Mouse (Mus musculus) v-Abl transformed pro-B cells (cell line): ENCODE data around the gene Mrpl33.

Experiments used
- in situ Hi-C, 2 experiments: fragments of 400-800 bp; cut with MboI; formaldehyde crosslinking; loops; one replicate each; pipeline ENCODE4 v1.15.1; 2025; ENCODE audit not compliant: unreplicated experiment in 2 of 2

The Mrpl33 gene

GRCm38 (mm10) chr5:31589711-31590319, 6.9 kb upstream of the Mrpl33 start:
- in situ Hi-C loops = loop anchor here (10.0 to 25.0 kb wide), 3 partner anchors 555 to 1072 kb away; no protein-coding TSS in a partner anchor

DNA sequence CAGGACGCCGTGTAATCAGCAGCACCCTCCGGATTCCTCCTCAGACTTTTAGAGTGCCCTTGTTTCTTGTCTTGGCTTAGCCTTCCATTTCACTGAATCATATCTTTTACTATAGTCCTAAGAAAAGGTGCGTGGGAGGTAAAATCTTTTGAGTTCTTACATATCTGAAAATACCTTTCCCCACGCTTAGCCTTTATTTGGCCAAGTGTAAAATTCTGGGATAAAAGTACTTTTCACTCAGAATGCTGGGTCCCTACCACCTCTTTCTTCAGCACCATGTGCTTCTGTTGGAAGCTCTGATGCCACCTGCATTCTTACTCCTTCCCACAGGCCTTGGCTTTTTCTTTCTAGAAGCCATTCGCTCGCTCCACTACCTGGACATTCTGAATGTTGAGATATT, 5.6 kb upstream of the Mrpl33 start:
- in situ Hi-C loops = loop anchor here (10.0 to 25.0 kb wide), 3 partner anchors 554 to 1071 kb away; no protein-coding TSS in a partner anchor

GRCm38 (mm10) chr5:31595868-31596267, 867 bp upstream of the Mrpl33 start:
- in situ Hi-C loops = loop anchor here (5.0 to 25.0 kb wide), 4 partner anchors 549 to 1066 kb away; no protein-coding TSS in a partner anchor

GRCm38 (mm10) chr5:31597430-31597944, 752 bp downstream of the Mrpl33 start:
- in situ Hi-C loops = loop anchor here (5.0 to 25.0 kb wide), 4 partner anchors 547 to 1065 kb away; no protein-coding TSS in a partner anchor

- in situ Hi-C loops = loop anchor here (5.0 to 25.0 kb wide), 4 partner anchors 547 to 1064 kb away; no protein-coding TSS in a partner anchor
These were observed 1.4 kb downstream of the Mrpl33 start for GRCm38 (mm10) chr5:31598121-31598520.

- in situ Hi-C loops = loop anchor here (5.0 to 25.0 kb wide), 4 partner anchors 546 to 1064 kb away; no protein-coding TSS in a partner anchor
These were observed 1.8 kb downstream of the Mrpl33 start for GRCm38 (mm10) chr5:31598579-31598978.

DNA sequence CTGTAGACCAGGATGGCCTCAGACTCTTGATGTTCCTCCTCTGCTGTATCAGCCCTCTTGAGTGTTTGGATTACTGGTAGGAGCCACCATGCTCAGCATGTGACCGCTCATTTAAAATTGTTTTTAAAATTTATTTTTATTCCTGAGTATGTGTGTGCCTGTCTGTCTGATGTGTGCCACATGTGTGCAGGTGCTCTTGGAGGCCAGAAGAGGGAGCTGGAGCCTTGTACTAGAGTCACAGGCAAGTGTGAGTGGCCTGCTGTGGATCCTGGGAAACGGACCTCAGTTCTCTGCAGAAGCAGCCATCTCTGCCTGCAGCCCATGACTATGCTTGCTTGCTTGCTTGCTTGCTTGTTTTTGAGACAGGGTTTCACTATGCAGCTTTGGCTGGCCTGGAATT, 2.4 kb downstream of the Mrpl33 start:
- in situ Hi-C loops = loop anchor here (5.0 to 25.0 kb wide), 4 partner anchors 546 to 1063 kb away; no protein-coding TSS in a partner anchor

DNA sequence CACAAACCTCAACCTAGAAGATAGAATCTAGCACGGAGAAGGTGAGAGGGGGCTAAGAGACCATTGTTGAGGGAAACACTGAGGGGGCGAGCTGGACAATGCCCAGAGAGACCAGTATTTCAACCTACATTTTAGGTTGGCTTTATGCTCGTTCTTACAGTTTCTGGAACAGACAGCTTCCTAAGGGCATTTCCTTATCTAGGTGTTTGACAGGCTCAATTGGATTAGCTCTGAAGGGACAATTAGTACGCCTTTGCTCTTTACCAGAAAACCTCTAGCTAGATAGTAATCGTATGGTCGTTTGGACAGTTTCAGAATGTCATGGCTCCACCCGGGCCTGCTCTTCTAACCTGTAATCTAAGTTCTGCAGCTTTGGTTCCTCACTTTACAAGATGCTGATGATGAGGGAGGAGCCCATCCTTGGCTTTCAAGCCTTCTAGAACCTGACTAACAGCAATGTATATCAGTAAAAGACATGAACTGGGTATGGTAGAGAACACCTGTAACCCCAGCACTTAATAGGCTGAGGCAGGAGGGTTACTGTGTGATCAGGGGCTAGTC, 4.5 kb downstream of the Mrpl33 start:
- in situ Hi-C loops = no loop called here

DNA sequence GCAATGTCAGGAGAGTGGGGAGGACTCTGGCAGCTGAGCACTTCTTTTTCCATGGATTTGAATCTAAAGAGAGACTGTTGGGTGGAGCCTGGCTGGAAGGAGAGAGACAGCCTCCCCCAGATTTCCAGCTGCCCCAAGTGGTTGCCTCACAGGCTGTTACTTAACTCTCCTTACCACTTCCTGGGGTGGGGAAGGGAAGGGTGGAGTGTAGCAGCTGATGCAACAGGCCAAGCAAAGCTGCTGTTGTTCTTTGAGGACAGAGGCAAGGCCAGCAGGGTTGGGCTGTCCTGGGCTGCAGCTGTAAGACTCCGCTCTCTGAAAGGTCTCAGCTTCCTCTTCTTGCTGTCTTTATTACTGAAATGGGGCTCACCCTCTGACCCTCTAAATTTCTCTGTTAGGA, 5.6 kb downstream of the Mrpl33 start:
- in situ Hi-C loops = no loop called here

DNA sequence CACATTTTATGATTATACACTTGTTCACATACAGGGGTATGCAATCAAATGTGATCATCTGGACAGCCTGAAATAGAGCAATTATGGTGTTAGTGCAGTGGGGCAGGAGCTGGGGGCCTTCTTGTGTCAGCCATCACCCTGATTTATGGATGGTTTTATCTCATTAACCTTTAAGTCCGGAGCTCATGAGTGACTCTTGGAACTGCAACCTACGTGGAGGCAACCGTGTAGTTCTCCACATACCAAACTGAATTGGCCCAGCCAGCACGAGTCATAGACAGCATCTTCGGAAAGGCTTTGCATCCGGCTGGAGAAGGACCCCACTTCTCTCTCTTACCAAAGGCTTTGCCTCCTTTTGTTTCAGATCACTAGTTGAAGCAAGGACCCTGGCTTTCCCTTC, 7.0 kb downstream of the Mrpl33 start:
- in situ Hi-C loops = no loop called here

- in situ Hi-C loops = no loop called here
These were observed 9.4 kb downstream of the Mrpl33 start for GRCm38 (mm10) chr5:31606151-31606550.

DNA sequence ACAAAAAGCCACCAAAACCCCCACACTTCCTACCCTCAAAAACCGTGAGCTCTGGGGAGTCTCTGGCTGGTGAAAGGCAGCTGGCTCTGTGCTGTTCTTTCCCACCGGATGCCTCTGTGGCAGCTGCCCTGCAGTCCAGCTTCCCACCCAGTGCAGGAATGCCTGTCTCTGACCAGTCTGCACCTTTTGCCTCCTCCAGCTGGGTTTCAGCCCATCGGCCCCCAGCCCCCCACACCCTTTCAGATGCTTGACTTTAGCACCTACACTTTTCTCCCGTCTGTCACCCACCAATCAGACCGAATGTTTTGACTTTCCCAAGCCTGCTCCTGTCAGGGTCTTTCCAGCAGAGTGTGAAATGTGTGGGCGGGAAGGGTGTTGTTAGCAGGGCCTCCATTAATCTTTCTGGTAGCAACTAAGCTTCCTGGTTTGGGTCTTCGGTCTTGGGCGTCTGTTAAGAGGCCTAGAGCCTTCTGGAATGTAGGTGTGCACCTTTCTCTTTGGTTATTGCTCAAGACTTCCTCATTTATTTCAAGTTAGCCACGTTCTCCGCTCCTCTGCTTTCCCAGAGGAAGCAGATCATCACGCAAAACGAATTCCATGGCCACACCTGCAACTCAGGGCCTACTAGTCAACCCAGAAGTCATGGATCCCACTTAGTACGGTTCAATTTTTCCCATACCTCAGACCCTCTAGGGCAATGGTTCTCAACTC, 13.8 kb downstream of the Mrpl33 start:
- in situ Hi-C loops = loop anchor here (5.0 kb wide), 2 partner anchors 48 to 87 kb away; partner anchors contain the start of genes Babam2 (in 1 of the 2) and Rbks (in 1 of the 2)

- in situ Hi-C loops = loop anchor here (5.0 kb wide), 2 partner anchors 49 to 86 kb away; partner anchors contain the start of genes Babam2 (in 1 of the 2) and Rbks (in 1 of the 2)
These were observed 14.5 kb downstream of the Mrpl33 start for GRCm38 (mm10) chr5:31611186-31611585.

GRCm38 (mm10) chr5:31613852-31614286, 17.1 kb downstream of the Mrpl33 start:
- in situ Hi-C loops = loop anchor here (5.0 kb wide), 2 partner anchors 52 to 83 kb away; partner anchors contain the start of genes Babam2 (in 1 of the 2) and Rbks (in 1 of the 2)

- in situ Hi-C loops = loop anchor here (5.0 kb wide), 3 partner anchors 52 to 83 kb away; partner anchors contain the start of genes Babam2 (in 1 of the 2) and Rbks (in 1 of the 2)
These were observed 17.7 kb downstream of the Mrpl33 start for GRCm38 (mm10) chr5:31614339-31615025.

DNA sequence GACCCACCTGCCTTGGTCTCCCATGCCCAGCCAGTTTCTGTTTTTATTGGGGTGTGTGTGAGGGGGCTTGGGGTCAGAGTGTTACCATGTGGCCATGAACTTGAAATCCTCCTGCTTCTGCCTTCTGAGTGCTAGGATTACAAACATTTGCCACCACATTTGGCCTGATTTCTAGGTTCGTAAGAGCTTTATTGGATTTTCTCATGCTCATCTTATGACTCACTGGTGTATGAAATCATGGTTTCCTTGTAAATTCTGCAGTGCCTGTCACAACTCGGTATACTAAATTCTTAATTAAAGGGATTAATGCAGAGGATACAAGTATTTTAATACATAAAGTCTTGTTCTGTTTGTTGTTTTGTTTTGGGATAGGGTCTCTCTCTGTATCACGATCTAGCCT, 23.6 kb downstream of the Mrpl33 start:
- in situ Hi-C loops = no loop called here

- in situ Hi-C loops = no loop called here
These were observed 30.4 kb downstream of the Mrpl33 start for GRCm38 (mm10) chr5:31627117-31627516.

GRCm38 (mm10) chr5:31627562-31628526, 31.1 kb downstream of the Mrpl33 start:
- in situ Hi-C loops = no loop called here

DNA sequence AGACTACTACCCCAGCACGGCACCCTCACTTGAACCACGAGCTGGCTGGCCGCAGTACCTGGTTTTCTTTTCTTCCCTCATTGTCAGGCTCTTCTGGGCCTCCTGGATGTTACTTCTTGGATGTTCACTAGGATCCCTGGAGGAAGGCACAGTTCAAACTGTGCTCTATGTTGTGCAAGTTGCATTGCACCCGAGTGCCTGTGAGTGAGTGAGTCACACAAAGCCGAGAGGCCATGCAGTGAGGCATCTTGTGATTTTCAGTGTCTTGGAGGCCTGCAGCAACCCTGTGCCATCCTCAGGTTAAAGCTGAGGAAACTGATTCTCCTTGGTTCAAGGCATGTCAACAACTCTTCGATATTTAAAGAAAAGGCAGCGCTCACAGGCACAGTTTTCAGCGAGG, 31.8 kb downstream of the Mrpl33 start:
- in situ Hi-C loops = no loop called here
